Mouse (Mus musculus): ENCODE results near the gene Samd13. TPM values are rescaled to one million over a fixed set of nuclear protein-coding genes. Genes with fewer than 3 reads are reported as not detected.
A peak's percentile ranks its signal among the peaks of the same experiment; 100 is the strongest.

Gene Samd13
- total RNA-seq (2021): under 1 TPM; 0.23 to 0.59 TPM
- long read RNA-seq, experiment 1, partial matches to known transcripts: 1 of 3 reads
- long read RNA-seq, experiment 1, other reads (novel, unspliced or antisense): 2 of 3 reads
- long read RNA-seq, experiment 2: 0 reads

- peak in 1 of 2 experiments; percentile 46 for DNase-seq (ENCODE audit: low spot score in 2 of 2)
These were observed at the start of gene Samd13 for GRCm38 (mm10) chr3:146684811-146685675. Gene Samd13 (minus strand): TSS chr3:146685592.

GRCm38 (mm10) chr3:146731499-146731898 is 46.1 kb upstream of the Samd13 start:
- no peak for DNase-seq (ENCODE audit: low spot score in 2 of 2)

GRCm38 (mm10) chr3:146723037-146723436 is 37.6 kb upstream of the Samd13 start:
- no peak for DNase-seq (ENCODE audit: low spot score in 2 of 2)

- no peak for DNase-seq (ENCODE audit: low spot score in 2 of 2)
These were observed 34.3 kb upstream of the Samd13 start for GRCm38 (mm10) chr3:146719696-146720095.

GRCm38 (mm10) chr3:146718251-146718650 is 32.9 kb upstream of the Samd13 start:
- DNase-seq (ENCODE audit: low spot score in 2 of 2): no peak

GRCm38 (mm10) chr3:146712305-146712704 is 26.9 kb upstream of the Samd13 start:
- DNase-seq (ENCODE audit: low spot score in 2 of 2): no peak

GRCm38 (mm10) chr3:146711559-146711958 is 26.2 kb upstream of the Samd13 start:
- peak; percentile 15 to 35 for DNase-seq (ENCODE audit: low spot score in 2 of 2)

GRCm38 (mm10) chr3:146711084-146711483 is 25.7 kb upstream of the Samd13 start:
- no peak for DNase-seq (ENCODE audit: low spot score in 2 of 2)

- DNase-seq (ENCODE audit: low spot score in 2 of 2): no peak
These were observed 23.7 kb upstream of the Samd13 start for GRCm38 (mm10) chr3:146709086-146709485.

- no peak for DNase-seq (ENCODE audit: low spot score in 2 of 2)
These were observed 23.0 kb upstream of the Samd13 start for GRCm38 (mm10) chr3:146708381-146708780.

- no peak for DNase-seq (ENCODE audit: low spot score in 2 of 2)
These were observed 18.7 kb upstream of the Samd13 start for GRCm38 (mm10) chr3:146704099-146704498.

GRCm38 (mm10) chr3:146700051-146700450 is 14.7 kb upstream of the Samd13 start:
- no peak for DNase-seq (ENCODE audit: low spot score in 2 of 2)

- DNase-seq (ENCODE audit: low spot score in 2 of 2): no peak
These were observed 13.6 kb upstream of the Samd13 start for GRCm38 (mm10) chr3:146698982-146699381.

- DNase-seq (ENCODE audit: low spot score in 2 of 2): no peak
These were observed 7.2 kb upstream of the Samd13 start for GRCm38 (mm10) chr3:146692547-146692946.

- no peak for DNase-seq (ENCODE audit: low spot score in 2 of 2)
These were observed 1.8 kb upstream of the Samd13 start for GRCm38 (mm10) chr3:146687121-146687725.

- DNase-seq (ENCODE audit: low spot score in 2 of 2): no peak
These were observed 1.0 kb upstream of the Samd13 start for GRCm38 (mm10) chr3:146686428-146686827.

GRCm38 (mm10) chr3:146683095-146683494 is 2.3 kb downstream of the Samd13 start:
- no peak for DNase-seq (ENCODE audit: low spot score in 2 of 2)

- peak; percentile 59 to 66 for DNase-seq (ENCODE audit: low spot score in 2 of 2)
These were observed 3.2 kb downstream of the Samd13 start for GRCm38 (mm10) chr3:146682140-146682651.

- no peak for DNase-seq (ENCODE audit: low spot score in 2 of 2)
These were observed 3.7 kb downstream of the Samd13 start for GRCm38 (mm10) chr3:146681696-146682095.

- DNase-seq (ENCODE audit: low spot score in 2 of 2): no peak
These were observed 4.8 kb downstream of the Samd13 start for GRCm38 (mm10) chr3:146680625-146681024.

GRCm38 (mm10) chr3:146679646-146680045 is 5.7 kb downstream of the Samd13 start:
- DNase-seq (ENCODE audit: low spot score in 2 of 2): no peak

- no peak for DNase-seq (ENCODE audit: low spot score in 2 of 2)
These were observed 9.2 kb downstream of the Samd13 start for GRCm38 (mm10) chr3:146676193-146676592.
